Mouse (Mus musculus): ENCODE measurements at regions not wholly inside any gene's neighbourhood (a gene's known extent, or its start where the extent isn't known, plus 50 kb on each side); places are given as distances from the start of the nearest gene placed in this dataset.

DNA sequence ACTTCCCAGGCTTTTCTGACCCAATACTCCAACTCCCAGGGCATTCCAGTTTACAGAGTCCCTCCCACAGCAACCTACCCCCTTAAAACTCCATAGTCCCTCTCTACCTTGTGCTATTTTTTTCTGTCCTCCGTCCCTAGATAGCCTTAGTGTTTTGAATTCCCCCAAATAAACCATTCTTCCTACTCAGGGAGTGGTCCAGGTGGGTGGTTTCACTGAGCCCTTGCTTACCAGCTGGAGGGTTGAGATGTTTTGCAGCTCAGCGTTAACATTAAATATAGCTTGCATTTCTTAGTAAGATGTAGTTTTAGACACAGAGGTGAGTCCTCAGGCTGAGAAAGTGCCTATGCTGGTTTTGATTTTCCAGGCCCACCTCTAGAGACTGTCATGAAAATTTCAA, 313.0 kb downstream of the Bmper start:
- no peak for DNase-seq (ENCODE audit: low spot score in 2 of 2)

DNA sequence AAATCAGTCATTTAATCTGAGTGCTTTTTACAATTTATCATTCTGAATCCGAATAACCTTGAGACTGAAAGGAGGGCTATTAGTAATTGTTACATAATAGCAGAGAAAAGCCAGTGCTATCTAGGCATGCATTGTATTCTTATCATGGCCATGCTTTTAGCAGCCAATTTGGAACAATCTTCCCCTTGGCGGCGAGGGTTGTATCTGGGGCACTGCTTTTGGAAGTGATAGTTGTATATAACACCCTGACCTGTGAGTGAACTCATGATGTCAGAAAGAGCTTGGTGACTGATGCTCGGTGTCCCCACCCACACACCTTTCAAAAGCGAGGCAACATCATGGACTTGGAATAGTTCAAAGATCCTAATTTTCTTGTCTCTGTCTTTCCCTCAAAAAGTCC, 315.2 kb downstream of the Bmper start:
- no peak for DNase-seq (ENCODE audit: low spot score in 2 of 2)

DNA sequence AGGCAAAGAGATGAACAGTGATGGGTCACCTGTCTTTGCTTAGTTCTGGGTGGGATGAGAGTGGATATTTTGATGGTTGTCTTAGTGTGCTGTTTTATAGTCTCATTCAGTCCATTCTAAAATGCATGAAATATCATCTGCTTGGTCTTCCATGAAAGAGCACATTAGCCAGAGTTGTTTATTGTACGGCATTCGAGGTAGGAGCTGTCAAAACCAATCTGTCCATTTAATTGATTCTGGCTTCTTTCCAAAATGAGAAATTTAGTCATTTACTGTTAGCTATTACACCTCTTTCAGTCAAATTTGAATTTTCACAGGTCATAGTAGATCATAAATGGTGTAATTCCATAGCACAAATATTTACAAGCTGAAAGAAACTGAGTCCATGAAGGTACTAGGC, 328.8 kb downstream of the Bmper start:
- DNase-seq (ENCODE audit: low spot score in 2 of 2): no peak

DNA sequence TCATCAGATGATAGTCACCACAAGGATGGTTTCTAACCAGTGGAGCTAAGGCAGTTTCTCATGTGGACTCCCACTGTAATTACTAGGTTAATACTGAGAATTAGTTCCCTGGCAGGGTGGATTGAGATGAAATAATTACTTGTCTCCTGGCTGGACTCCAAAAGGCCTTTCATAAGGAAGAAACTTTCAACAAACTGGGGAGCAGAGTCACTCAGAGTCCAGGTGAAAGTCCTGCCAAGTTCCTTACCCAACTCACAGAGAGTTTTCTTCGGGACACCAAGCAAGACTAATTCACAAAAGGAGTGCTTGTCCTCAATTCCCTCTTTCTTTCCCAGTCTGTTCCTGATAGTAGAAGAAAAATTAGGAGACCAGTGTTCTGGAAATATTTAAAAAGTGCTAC, 330.9 kb downstream of the Bmper start:
- DNase-seq (ENCODE audit: low spot score in 2 of 2): no peak

DNA sequence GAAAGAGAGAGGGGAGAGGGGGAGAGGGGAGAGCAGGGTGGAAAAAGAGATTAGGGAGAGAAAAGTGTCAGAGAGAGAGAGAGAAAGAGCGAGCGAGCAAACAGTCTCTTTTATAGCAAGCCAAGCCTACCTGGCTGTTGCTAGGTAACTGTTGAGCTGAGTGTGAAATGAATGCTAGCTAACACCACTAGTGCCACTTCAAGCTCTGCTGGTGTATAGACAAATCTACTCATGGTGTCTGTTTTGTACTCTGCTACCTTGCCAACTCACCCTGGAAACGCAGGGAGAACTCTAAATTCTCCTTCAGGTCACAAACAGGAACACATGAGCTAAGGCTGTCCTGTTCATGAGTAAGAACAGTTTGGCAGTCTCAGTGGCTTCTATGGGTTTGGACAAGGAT, 334.7 kb downstream of the Bmper start:
- DNase-seq (ENCODE audit: low spot score in 2 of 2): no peak

DNA sequence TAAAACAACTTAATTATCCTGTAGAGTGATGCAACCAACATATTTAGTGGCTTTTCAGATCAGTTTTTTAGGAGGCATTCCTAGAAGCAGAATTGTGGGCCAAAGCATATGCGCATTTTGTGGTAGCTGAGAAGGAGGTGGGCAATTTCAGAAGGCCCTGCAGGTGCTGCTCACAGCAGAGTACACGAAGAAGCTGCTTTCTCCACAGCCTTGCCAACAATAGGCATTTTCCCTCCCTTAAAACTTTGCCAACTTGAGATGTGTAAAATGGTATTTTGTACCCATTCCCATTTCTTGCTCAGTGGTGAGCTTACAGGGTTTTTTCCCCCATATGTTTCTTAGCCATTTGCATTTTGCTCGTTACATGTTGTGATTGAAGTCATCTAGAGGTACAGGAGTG, 339.0 kb downstream of the Bmper start:
- no peak for DNase-seq (ENCODE audit: low spot score in 2 of 2)

DNA sequence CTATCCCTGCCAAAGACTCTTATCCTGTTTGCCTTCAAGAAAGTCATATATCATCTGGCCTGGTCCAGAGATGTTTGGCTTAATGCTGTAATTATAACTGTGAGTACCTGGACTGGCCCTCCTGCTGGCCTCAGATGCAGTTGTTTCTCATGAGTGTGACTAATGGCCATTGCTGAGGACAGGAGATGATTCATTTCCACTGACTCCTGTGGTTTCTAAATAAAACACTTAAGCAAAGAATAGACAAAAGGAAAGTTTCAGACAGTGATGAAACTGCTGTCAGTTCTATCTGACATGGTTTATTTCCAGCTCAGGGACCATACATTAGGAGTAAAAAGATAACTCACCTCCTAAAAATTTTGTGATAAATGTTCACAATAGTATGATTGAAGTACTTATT, 344.2 kb downstream of the Bmper start:
- DNase-seq (ENCODE audit: low spot score in 2 of 2): no peak

DNA sequence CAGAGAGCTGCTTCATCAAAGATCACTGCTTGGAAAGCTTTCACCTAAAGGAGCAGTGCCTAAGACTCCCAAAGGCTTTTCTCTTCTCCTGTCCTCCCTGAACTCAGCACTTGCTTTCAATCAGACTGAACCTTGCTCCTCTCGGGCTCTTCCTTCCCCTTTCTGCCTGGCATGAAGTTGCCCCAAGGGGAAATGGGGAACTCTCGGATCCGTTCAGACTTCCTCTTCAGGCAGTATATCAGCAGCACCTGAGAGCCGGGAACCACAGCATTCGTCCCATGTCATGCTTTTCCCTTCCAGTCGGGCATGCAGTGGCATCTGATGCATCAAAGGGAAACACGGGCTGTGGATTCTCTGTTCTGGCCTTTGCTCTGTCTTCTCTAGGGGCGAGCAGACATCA, 347.3 kb downstream of the Bmper start:
- no peak for DNase-seq (ENCODE audit: low spot score in 2 of 2)

DNA sequence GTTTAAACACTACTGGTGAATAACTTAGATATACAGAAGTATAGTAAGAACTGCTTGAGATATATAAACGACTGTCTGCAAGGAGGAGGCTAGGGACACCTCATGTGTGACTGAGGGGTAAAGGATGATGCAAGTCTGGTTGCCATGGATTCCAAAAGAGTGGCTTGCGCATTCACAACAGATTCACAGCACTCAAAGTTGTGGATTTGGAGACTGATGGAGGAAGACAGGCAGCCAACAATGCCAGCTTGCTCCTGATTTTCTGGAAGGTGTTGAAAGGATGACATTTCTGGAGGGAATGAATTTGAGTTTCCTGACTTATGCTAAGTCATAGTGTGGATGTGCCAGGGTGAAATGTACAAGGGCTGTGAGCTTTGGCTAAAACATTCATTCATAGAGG, 353.4 kb downstream of the Bmper start:
- no peak for DNase-seq (ENCODE audit: low spot score in 2 of 2)

DNA sequence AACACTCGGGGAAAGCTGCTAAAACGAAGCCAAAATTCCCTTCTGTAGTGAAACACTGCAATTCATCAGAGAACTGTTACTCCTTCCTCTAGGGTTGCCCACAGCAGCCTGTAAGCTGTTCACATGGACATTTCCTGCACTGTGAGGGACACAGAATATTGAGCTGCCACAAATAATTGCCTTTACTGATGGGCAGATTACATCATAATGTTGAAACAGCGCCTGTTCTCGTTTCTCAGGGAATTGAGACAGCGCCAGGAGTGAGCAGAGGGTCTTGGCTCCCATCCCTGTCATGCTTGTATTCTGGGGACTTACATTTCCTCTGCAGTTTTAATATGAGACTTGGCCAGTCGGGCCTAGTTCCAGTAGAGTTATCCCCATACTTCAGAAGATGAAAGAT, 357.3 kb downstream of the Bmper start:
- peak in 1 of 2 experiments; percentile 59 for DNase-seq (ENCODE audit: low spot score in 2 of 2)

DNA sequence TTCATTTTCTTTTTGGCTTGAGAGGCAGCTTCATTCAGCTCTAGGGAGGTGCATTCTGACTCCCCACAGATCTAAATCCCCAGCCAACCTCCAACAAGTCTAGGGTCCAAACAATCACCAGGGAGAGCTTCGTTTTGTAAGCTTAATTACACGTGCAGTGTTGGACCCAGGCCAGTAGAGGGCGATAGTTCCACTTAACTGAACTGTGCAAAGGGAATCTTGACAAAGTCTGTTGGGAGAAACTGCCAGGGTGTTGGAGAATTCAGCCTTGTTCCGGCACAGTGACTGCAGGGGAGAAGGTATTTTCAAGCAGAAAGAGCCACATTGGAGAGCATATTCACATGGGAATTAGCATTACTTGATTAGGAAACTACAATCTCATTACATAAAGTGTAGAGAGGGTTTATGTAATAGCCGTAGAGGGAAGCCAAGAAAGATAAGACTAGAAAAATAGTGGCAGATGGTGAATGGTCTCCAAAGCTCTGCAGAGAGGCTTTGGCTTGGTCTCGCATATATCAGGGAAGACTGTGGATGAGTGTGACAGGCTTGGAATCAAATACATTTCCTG, 358.2 kb downstream of the Bmper start:
- peak; percentile 79 to 87 for DNase-seq (ENCODE audit: low spot score in 2 of 2)

DNA sequence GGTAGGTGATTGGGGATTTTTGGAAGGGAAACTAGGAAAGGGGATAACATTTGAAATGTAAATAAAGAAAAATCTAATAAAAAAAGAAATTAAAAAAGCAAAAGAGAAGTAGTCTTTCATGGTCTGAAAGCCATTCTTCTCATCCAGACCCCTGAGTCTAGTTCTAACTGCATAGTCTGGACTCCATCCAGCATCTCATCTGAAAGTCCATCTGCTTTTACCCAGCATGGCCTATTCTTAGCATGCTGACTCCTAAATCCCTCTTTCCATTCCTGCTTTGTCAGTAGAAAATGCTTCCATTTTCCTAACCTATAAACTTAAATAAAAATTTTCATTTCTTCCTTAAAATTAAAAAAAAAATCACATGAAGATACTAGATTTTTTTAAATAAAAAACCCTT, 361.7 kb downstream of the Bmper start:
- DNase-seq (ENCODE audit: low spot score in 2 of 2): no peak

DNA sequence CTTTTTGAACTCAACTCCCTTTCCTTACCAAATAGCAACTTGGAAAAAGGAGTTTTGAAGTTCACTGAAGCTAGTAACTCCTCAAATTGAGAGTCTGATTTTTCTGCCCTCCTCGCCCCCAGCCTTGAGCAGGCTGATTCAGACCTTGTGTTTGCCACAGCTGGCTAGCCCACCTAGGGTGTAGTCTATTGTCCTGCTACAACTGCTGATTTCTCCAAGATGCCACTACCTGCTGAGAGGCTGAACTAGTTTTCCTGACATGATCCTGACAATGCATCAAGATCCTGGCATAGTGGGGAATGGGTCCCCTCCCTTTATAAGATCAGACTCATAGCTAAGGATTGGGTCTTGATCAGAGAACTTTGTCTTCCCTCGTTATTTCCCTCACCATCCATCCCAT, 366.1 kb downstream of the Bmper start:
- no peak for DNase-seq (ENCODE audit: low spot score in 2 of 2)

DNA sequence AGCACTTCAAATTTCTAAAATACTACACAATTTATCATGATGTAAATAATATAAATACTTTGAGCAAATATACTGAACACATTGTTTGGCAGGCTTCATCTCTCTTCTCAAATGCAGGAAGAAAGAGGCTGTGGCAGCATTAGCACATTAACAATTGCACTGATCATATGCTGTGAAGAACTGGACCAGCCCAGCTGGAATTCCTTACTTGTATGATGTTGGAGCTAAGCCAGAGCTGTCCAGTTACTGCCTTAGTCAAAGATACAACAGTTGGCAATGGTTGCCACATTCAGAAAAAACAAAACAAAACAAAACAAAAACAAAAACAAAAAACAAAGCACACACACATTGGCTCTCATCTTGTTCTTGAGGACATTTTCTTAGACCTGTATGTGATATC, 369.0 kb downstream of the Bmper start:
- no peak for DNase-seq (ENCODE audit: low spot score in 2 of 2)

DNA sequence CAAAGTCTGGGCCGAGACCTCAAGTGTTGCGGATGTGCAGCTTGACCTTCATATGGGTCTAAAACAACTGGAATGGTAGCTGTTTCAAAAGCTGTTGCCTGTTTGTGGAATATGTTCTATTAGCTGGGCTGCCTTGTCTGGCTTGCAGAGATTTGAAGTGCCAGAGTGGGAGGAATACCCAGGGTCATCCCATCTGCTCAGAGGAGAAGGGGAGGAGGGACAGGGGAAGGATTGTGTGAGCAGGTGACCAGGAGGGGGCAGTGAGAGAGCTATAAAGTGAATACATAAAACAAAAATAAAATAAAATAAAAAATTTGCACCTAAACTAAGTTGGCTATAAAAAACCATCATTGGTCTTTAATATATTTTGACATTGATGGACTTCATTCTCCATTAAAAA, 377.7 kb downstream of the Bmper start:
- DNase-seq (ENCODE audit: low spot score in 2 of 2): no peak

All from cerebellum, postnatal 4 days (tissue).